15 mouse cellular contexts compared by ENCODE assay signal in the genomic region with DNA sequence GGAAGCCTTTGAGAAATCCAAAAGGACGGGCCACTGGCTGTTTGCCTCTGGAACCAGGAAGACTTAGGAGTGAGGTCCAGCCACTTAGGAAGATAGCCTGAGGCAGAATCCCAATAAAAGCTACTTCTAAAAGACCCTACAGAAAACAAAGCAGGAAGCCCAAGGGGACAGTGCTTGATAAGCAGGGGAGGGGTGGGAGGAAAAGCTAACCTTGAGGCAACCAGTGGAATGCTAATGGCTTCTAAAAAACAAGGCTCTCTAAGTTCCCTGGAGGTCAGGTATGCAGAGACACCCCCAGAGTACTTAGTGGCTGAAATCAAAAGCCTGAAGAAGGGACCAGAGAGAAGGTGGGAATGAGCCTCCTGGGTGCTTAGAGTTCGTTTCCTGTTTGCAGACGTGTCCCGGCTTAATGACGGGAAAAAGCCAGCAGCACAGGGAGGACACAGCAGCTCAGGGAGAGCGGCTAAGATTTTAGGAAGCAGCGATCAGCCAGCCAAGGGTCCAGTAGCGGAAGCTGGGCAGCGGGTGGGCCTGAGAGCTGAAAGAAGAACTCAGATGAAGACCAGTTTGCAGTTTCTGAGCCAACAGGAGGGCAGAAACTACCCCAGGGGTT. TPM values are rescaled to one million over a fixed set of nuclear protein-coding genes. Genes with fewer than 3 reads are reported as not detected.
DNase-seq lines count a peak whose midpoint lies in the region; ATAC-seq lines count a peak whose summit lies in the region.
"Had no signal": no experiment of that assay in that cellular context is flagged by ENCODE, and none has a peak within 500 bp of the region (broad histone marks: within the 10 kb centered on the region; RNA-seq: fewer than 3 reads in every experiment).

No protein-coding gene starts in this region.

- peak overlapping the region; percentile 49 for H3K4me2 ChIP-seq in heart, embryonic 12.5 days
- H3K4me2 ChIP-seq in hindbrain, embryonic 15.5 days = 0 out of 2 replicates have a peak overlapping the region, but pooled peaks have one; percentile 15
- no peak overlapping the region for H3K4me2 ChIP-seq in liver, embryonic 11.5 days

- no peaks in the 10 kb centered on the region for H3K36me3 ChIP-seq in heart, embryonic 12.5 days
- no peaks in the 10 kb centered on the region for H3K36me3 ChIP-seq in hindbrain, embryonic 15.5 days
- no peaks in the 10 kb centered on the region for H3K36me3 ChIP-seq in liver, embryonic 11.5 days (ENCODE audit: control insufficient read depth, insufficient read depth, low read length)

- ATAC-seq in heart, embryonic 12.5 days (ENCODE audit: insufficient number of reproducible peaks, low FRiP score) = no peak
- no peak for ATAC-seq in hindbrain, embryonic 15.5 days (ENCODE audit: low FRiP score, low read depth)
- ATAC-seq in activated CD4-positive, CD25-positive, alpha-beta regulatory T cell, adult 4 months = no peak
- ATAC-seq in liver, embryonic 11.5 days (replicated peaks; ENCODE audit: low FRiP score) = no peak
- ATAC-seq: Patski had no signal

- no peak overlapping the region for H3K9ac ChIP-seq in heart, embryonic 12.5 days
- no peak overlapping the region for H3K9ac ChIP-seq in hindbrain, embryonic 15.5 days
- no peak overlapping the region for H3K9ac ChIP-seq in liver, embryonic 11.5 days (ENCODE audit: low read depth, low read length)

- peaks cover 16% of the 10 kb centered on the region for H3K27me3 ChIP-seq in heart, embryonic 12.5 days (replicated peaks)
- no peaks in the 10 kb centered on the region for H3K27me3 ChIP-seq in hindbrain, embryonic 15.5 days
- no peaks in the 10 kb centered on the region; the same call in 1 of the 2 replicates for H3K27me3 ChIP-seq in liver, embryonic 11.5 days (replicated peaks; ENCODE audit: control insufficient read depth, insufficient read depth, low read length)
- H3K27me3 ChIP-seq: Patski had no signal

- 10% methylated on average over 9 of the region's 9 CpGs for WGBS in heart, embryonic 12.5 days
- 28% methylated on average over 9 of the region's 9 CpGs for WGBS in hindbrain, embryonic 15.5 days
- WGBS in liver, embryonic 11.5 days = 7% methylated on average over 9 of the region's 9 CpGs

- peaks cover 27% of the 10 kb centered on the region for H3K4me1 ChIP-seq in heart, embryonic 12.5 days (replicated peaks)
- peaks cover 7% of the 10 kb centered on the region for H3K4me1 ChIP-seq in hindbrain, embryonic 15.5 days (replicated peaks)
- no peaks in the 10 kb centered on the region for H3K4me1 ChIP-seq in liver, embryonic 11.5 days (replicated peaks; ENCODE audit: control insufficient read depth, insufficient read depth, low read length)

- H3K27ac ChIP-seq in heart, embryonic 12.5 days (ENCODE audit: poor library complexity, severe bottlenecking) = no peak overlapping the region; the same call in 1 of the 2 replicates
- H3K27ac ChIP-seq in hindbrain, embryonic 15.5 days (replicated peaks) = no peak overlapping the region
- H3K27ac ChIP-seq in liver, embryonic 11.5 days (ENCODE audit: low read depth, low read length) = no peak overlapping the region
- H3K27ac ChIP-seq: gastrocnemius, adult 2 months; left cerebral cortex, adult 2 months had no signal

- no peak overlapping the region for H3K4me3 ChIP-seq in heart, embryonic 12.5 days
- no peak overlapping the region for H3K4me3 ChIP-seq in hindbrain, embryonic 15.5 days
- H3K4me3 ChIP-seq in liver, embryonic 11.5 days (ENCODE audit: low read depth, low read length) = no peak overlapping the region
- H3K4me3 ChIP-seq: gastrocnemius, adult 2 months; left cerebral cortex, adult 2 months; myocyte had no signal

- H3K9me3 ChIP-seq in heart, embryonic 12.5 days (replicated peaks) = no peaks in the 10 kb centered on the region
- no peaks in the 10 kb centered on the region for H3K9me3 ChIP-seq in hindbrain, embryonic 15.5 days
- no peaks in the 10 kb centered on the region for H3K9me3 ChIP-seq in liver, embryonic 11.5 days (ENCODE audit: control insufficient read depth, low read length)

- no peak for DNase-seq in heart, postnatal 14 days
- DNase-seq in kidney, postnatal 10 days = peak; percentile 24
- no peak for DNase-seq in kidney, adult 9 months
- peak; percentile 76 for DNase-seq in ES-CJ7 (ENCODE audit: low read depth, low spot score)
- no peak for DNase-seq in liver, embryonic 11.5 days (ENCODE audit: low spot score)
- DNase-seq: B cell, adult 2 months; cerebellum, postnatal 14 days; gastrocnemius, adult 2 months; thymus, postnatal 25 days had no signal

- intact Hi-C loops in heart, postnatal 14 days (cut with DNase I) = no loop called here

RNA-seq across cellular contexts. Expression of a gene that starts 30.4 kb away (rescaled TPM):
- 25.1 and 27.5 TPM in 2 replicates for polyA plus RNA-seq in heart, embryonic 12.5 days (2016; fragmentation: Nextera tagmentation; extraction: Ambion mirVana)
- total RNA-seq in heart, postnatal 14 days (2021) = under 1 TPM; 0.57 to 0.76 TPM
- polyA plus RNA-seq in hindbrain, embryonic 15.5 days (2015; fragmentation: Nextera tagmentation; extraction: Ambion mirVana) = 278 and 318 TPM in 2 replicates
- under 1 TPM in 1 of 2 experiments, not detected in 1; 0.11 TPM for polyA plus RNA-seq in activated CD4-positive, CD25-positive, alpha-beta regulatory T cell, adult 4 months (2017; shearing (Covaris generic))
- polyA plus RNA-seq in liver, embryonic 11.5 days (2014; fragmentation: Nextera tagmentation; extraction: Ambion mirVana) = 32.2 and 32.4 TPM in 2 replicates

Comparison
In these comparisons a context has a peak if more than half of its experiments do, and no peak if none do; other contexts are left out.
1. DNase-seq: peak in kidney, postnatal 10 days (single experiment) and ES-CJ7 (single experiment); none in heart, postnatal 14 days (0 of 2), kidney, adult 9 months (single experiment) and liver, embryonic 11.5 days (single experiment).
2. RNA of a gene that starts 30.4 kb away (polyA plus RNA-seq): 278 to 318 TPM in hindbrain, embryonic 15.5 days, 32.2 to 32.4 TPM in liver, embryonic 11.5 days and 25.1 to 27.5 TPM in heart, embryonic 12.5 days; 0.11 TPM in activated CD4-positive, CD25-positive, alpha-beta regulatory T cell, adult 4 months; every median in the first group is over 10 times any median in the second.